Mouse (Mus musculus) midbrain, embryonic 13.5 days (tissue): ENCODE results near the gene Setx. TPM values are rescaled to one million over a fixed set of nuclear protein-coding genes. Genes with fewer than 3 reads are reported as not detected.

Source experiments
- ATAC-seq: fragments of 200-750 bp; cut with Nextera tagmentation; 2 replicates; pipeline ENCODE4 v1.8.0; 2017; ENCODE audit warnings: mild to moderate bottlenecking, moderate TSS enrichment, moderate library complexity
- H3K27ac ChIP-seq: fragments of 300-500 bp; sonication (generic); 2 replicates; pipeline ENCODE4 v1.5.1; 2015; ENCODE audit warnings: inconsistent platforms, mild to moderate bottlenecking, moderate library complexity
- H3K27me3 ChIP-seq: fragments of 300-500 bp; sonication (generic); 2 replicates; pipeline ENCODE4 v1.6.1; 2015; ENCODE audit warnings: mild to moderate bottlenecking, inconsistent platforms
- H3K36me3 ChIP-seq: fragments of 300-500 bp; sonication (generic); 2 replicates; pipeline ENCODE4 v1.6.1; 2015; ENCODE audit warnings: mild to moderate bottlenecking, inconsistent platforms
- H3K4me1 ChIP-seq: fragments of 300-500 bp; sonication (generic); replicated peaks from 2 replicates; pipeline ENCODE4 v1.6.1; 2015; ENCODE audit warnings: inconsistent platforms
- H3K4me2 ChIP-seq: fragments of 300-500 bp; sonication (generic); replicated peaks from 2 replicates; pipeline ENCODE4 v1.6.1; 2015; ENCODE audit warnings: moderate library complexity, mild to moderate bottlenecking, inconsistent platforms
- H3K4me3 ChIP-seq: fragments of 300-500 bp; sonication (generic); replicated peaks from 2 replicates; pipeline ENCODE4 v1.5.1; 2015; ENCODE audit warnings: mild to moderate bottlenecking, inconsistent platforms
- H3K9ac ChIP-seq: fragments of 300-500 bp; sonication (generic); replicated peaks from 2 replicates; pipeline ENCODE4 v1.6.1; 2015; ENCODE audit warnings: mild to moderate bottlenecking, inconsistent platforms
- H3K9me3 ChIP-seq: fragments of 300-500 bp; sonication (generic); 2 replicates; pipeline ENCODE4 v1.6.1; 2016; ENCODE audit warnings: mild to moderate bottlenecking, inconsistent platforms
- WGBS: fragments of 180-500 bp; shearing (Covaris S2); methylation state at CpG from one replicate; pipeline ENCODE4 v1.1.7; 2015; 5-methylcytosine and 5-hydroxymethylcytosine counted together
- polyA plus RNA-seq: library from polyadenylated mRNA; unstranded; fragments of >200 nt; fragmentation: Nextera tagmentation; extraction: Ambion mirVana; gene quantifications from 2 replicates; pipeline ENCODE4 v1.2.1, GENCODE M21; 2015

The Setx gene
- polyA plus RNA-seq, 1 experiment from 2014 or later = 14.3 TPM

GRCm38 (mm10) chr2:29196844-29197243 lies 72.9 kb downstream of the Setx start:
- H3K27ac ChIP-seq = no peak overlapping the region
- H3K4me1 ChIP-seq = peaks cover 32% of the 10 kb centered on the region
- no peak for ATAC-seq
- no peaks in the 10 kb centered on the region for H3K9me3 ChIP-seq
- no peaks in the 10 kb centered on the region for H3K36me3 ChIP-seq
- WGBS = 75% methylated on average over 12 of the region's 12 CpGs
- no peak overlapping the region for H3K4me2 ChIP-seq
- no peak overlapping the region for H3K4me3 ChIP-seq
- H3K27me3 ChIP-seq = peaks cover 41% of the 10 kb centered on the region
- H3K9ac ChIP-seq = no peak overlapping the region

- Histone ChIP-seq H3K27me3 (peaks cover 44% of the 10 kb centered on the region), H3K9ac (no peak overlapping the region), H3K4me1 (peaks cover 39% of the 10 kb centered on the region), H3K9me3 (no peaks in the 10 kb centered on the region), H3K27ac (no peak overlapping the region), H3K4me2 (no peak overlapping the region), H3K4me3 (no peak overlapping the region), H3K36me3 (no peaks in the 10 kb centered on the region)
- 84% methylated on average over 5 of the region's 5 CpGs for WGBS
- ATAC-seq = no peak
Observed at GRCm38 (mm10) chr2:29198446-29198845, 74.5 kb downstream of the Setx start.

- peaks cover 42% of the 10 kb centered on the region for H3K27me3 ChIP-seq
- no peak for ATAC-seq
- H3K36me3 ChIP-seq = no peaks in the 10 kb centered on the region
- peaks cover 27% of the 10 kb centered on the region for H3K4me1 ChIP-seq
- H3K9me3 ChIP-seq = no peaks in the 10 kb centered on the region
- WGBS = 3% methylated on average over 3 of the region's 3 CpGs
- no peak overlapping the region for H3K27ac ChIP-seq
- no peak overlapping the region for H3K4me2 ChIP-seq
- no peak overlapping the region for H3K4me3 ChIP-seq
- no peak overlapping the region for H3K9ac ChIP-seq
Observed at GRCm38 (mm10) chr2:29199909-29200308, 75.9 kb downstream of the Setx start.

GRCm38 (mm10) chr2:29201223-29201955 lies 77.4 kb downstream of the Setx start:
- WGBS = 42% methylated on average over 11 of the region's 11 CpGs
- Histone ChIP-seq H3K4me3 (no peak overlapping the region), H3K27ac (peak overlapping the region; percentile 40)

GRCm38 (mm10) chr2:29206156-29206555 lies 82.2 kb downstream of the Setx start:
- Histone ChIP-seq H3K27ac (no peak overlapping the region), H3K36me3 (no peaks in the 10 kb centered on the region), H3K9me3 (no peaks in the 10 kb centered on the region), H3K4me3 (no peak overlapping the region), H3K9ac (no peak overlapping the region), H3K4me1 (peaks cover 29% of the 10 kb centered on the region), H3K4me2 (no peak overlapping the region), H3K27me3 (0 out of 2 replicates have a peak, but pooled peaks cover 2% of the 10 kb centered on the region)
- ATAC-seq = peak; percentile 37; the same call in 1 of the 2 replicates
- WGBS = 26% methylated on average over 8 of the region's 8 CpGs

More at GRCm38 (mm10) chr2:29201223-29201955, 77.4 kb downstream of the Setx start:
- Histone ChIP-seq H3K9me3 (no peaks in the 10 kb centered on the region), H3K4me1 (peaks cover 36% of the 10 kb centered on the region), H3K27me3 (peaks cover 27% of the 10 kb centered on the region), H3K4me2 (no peak overlapping the region), H3K9ac (no peak overlapping the region), H3K36me3 (no peaks in the 10 kb centered on the region)
- ATAC-seq = no peak

GRCm38 (mm10) chr2:29216286-29217012 lies 92.5 kb downstream of the Setx start:
- ATAC-seq = 0 out of 2 replicates have a peak, but pooled peaks have one; percentile 53
- no peaks in the 10 kb centered on the region for H3K9me3 ChIP-seq
- H3K9ac ChIP-seq = no peak overlapping the region
- WGBS = 46% methylated on average over 8 of the region's 8 CpGs
- H3K4me3 ChIP-seq = no peak overlapping the region
- H3K27ac ChIP-seq = no peak overlapping the region
- H3K4me1 ChIP-seq = no peaks in the 10 kb centered on the region
- no peaks in the 10 kb centered on the region for H3K27me3 ChIP-seq
- H3K36me3 ChIP-seq = no peaks in the 10 kb centered on the region
- no peak overlapping the region for H3K4me2 ChIP-seq

- no peaks in the 10 kb centered on the region for H3K27me3 ChIP-seq
- WGBS = 84% methylated on average over 5 of the region's 5 CpGs
- no peaks in the 10 kb centered on the region for H3K36me3 ChIP-seq
- no peaks in the 10 kb centered on the region for H3K9me3 ChIP-seq
- no peak overlapping the region for H3K4me3 ChIP-seq
- H3K4me2 ChIP-seq = no peak overlapping the region
- H3K4me1 ChIP-seq = peaks cover under 1% of the 10 kb centered on the region
- no peak for ATAC-seq
- H3K9ac ChIP-seq = no peak overlapping the region
- no peak overlapping the region for H3K27ac ChIP-seq
Observed at GRCm38 (mm10) chr2:29217042-29217441, 93.1 kb downstream of the Setx start.

- H3K4me3 ChIP-seq = no peak overlapping the region
- no peaks in the 10 kb centered on the region for H3K9me3 ChIP-seq
- no peaks in the 10 kb centered on the region for H3K36me3 ChIP-seq
- peaks cover 8% of the 10 kb centered on the region for H3K4me1 ChIP-seq
- ATAC-seq = no peak
- 66% methylated on average over 10 of the region's 10 CpGs for WGBS
- no peaks in the 10 kb centered on the region for H3K27me3 ChIP-seq
- no peak overlapping the region for H3K9ac ChIP-seq
- no peak overlapping the region for H3K27ac ChIP-seq
- no peak overlapping the region for H3K4me2 ChIP-seq
Observed at GRCm38 (mm10) chr2:29217897-29218296, 93.9 kb downstream of the Setx start.

- Histone ChIP-seq H3K36me3 (no peaks in the 10 kb centered on the region), H3K9me3 (no peaks in the 10 kb centered on the region), H3K27ac (no peak overlapping the region), H3K9ac (no peak overlapping the region), H3K4me3 (no peak overlapping the region), H3K4me1 (peaks cover 8% of the 10 kb centered on the region), H3K4me2 (no peak overlapping the region), H3K27me3 (no peaks in the 10 kb centered on the region)
- 93% methylated on average over 5 of the region's 5 CpGs for WGBS
- no peak for ATAC-seq
Observed at GRCm38 (mm10) chr2:29218831-29219230, 94.8 kb downstream of the Setx start.

- H3K4me1 ChIP-seq = peaks cover 13% of the 10 kb centered on the region
- no peak overlapping the region for H3K27ac ChIP-seq
- no peaks in the 10 kb centered on the region for H3K36me3 ChIP-seq
- ATAC-seq = no peak
- H3K4me3 ChIP-seq = no peak overlapping the region
- H3K4me2 ChIP-seq = no peak overlapping the region
- no peaks in the 10 kb centered on the region for H3K9me3 ChIP-seq
- 6% methylated on average over 4 of the region's 4 CpGs for WGBS
- H3K27me3 ChIP-seq = no peaks in the 10 kb centered on the region
- H3K9ac ChIP-seq = no peak overlapping the region
Observed at GRCm38 (mm10) chr2:29222302-29222701, 98.3 kb downstream of the Setx start.

- no peak for ATAC-seq
- WGBS = 41% methylated on average over 7 of the region's 7 CpGs
- H3K27ac ChIP-seq = no peak overlapping the region
- no peaks in the 10 kb centered on the region for H3K9me3 ChIP-seq
- no peak overlapping the region for H3K9ac ChIP-seq
- H3K36me3 ChIP-seq = no peaks in the 10 kb centered on the region
- no peaks in the 10 kb centered on the region for H3K27me3 ChIP-seq
- no peak overlapping the region for H3K4me3 ChIP-seq
- peaks cover 13% of the 10 kb centered on the region for H3K4me1 ChIP-seq
- H3K4me2 ChIP-seq = no peak overlapping the region
Observed at GRCm38 (mm10) chr2:29223591-29224262, 99.7 kb downstream of the Setx start.

- 69% methylated on average over 4 of the region's 4 CpGs for WGBS
- H3K27ac ChIP-seq = no peak overlapping the region
- H3K9me3 ChIP-seq = no peaks in the 10 kb centered on the region
- H3K4me2 ChIP-seq = no peak overlapping the region
- H3K4me1 ChIP-seq = peaks cover 24% of the 10 kb centered on the region
- H3K36me3 ChIP-seq = no peaks in the 10 kb centered on the region
- H3K27me3 ChIP-seq = no peaks in the 10 kb centered on the region
- H3K4me3 ChIP-seq = no peak overlapping the region
- no peak overlapping the region for H3K9ac ChIP-seq
- ATAC-seq = no peak
Observed at GRCm38 (mm10) chr2:29226671-29227070, 102.7 kb downstream of the Setx start.
